15 mouse cellular contexts compared by ENCODE assay signal in genomic region chr14:40952715-40953114, GRCm38 (mm10). TPM values are rescaled to one million over a fixed set of nuclear protein-coding genes. Genes with fewer than 3 reads are reported as not detected.
DNase-seq lines count a peak whose midpoint lies in the region; ATAC-seq lines count a peak whose summit lies in the region.
"Had no signal": no experiment of that assay in that cellular context is flagged by ENCODE, and none has a peak within 500 bp of the region (broad histone marks: within the 10 kb centered on the region; RNA-seq: fewer than 3 reads in every experiment).

No protein-coding gene starts in this region.

- no peak overlapping the region for H3K4me3 ChIP-seq in neural tube, embryonic 15.5 days (replicated peaks)
- no peak overlapping the region for H3K4me3 ChIP-seq in forebrain, embryonic 15.5 days
- H3K4me3 ChIP-seq: kidney, embryonic 15.5 days; liver, embryonic 15.5 days had no signal

- H3K9me3 ChIP-seq in neural tube, embryonic 15.5 days (replicated peaks): no peaks in the 10 kb centered on the region
- H3K9me3 ChIP-seq in forebrain, embryonic 15.5 days: no peaks in the 10 kb centered on the region
- H3K9me3 ChIP-seq: kidney, embryonic 15.5 days; liver, embryonic 15.5 days had no signal

- no peak for ATAC-seq in neural tube, embryonic 15.5 days (ENCODE audit: low FRiP score)
- ATAC-seq in forebrain, embryonic 15.5 days (replicated peaks): no peak
- ATAC-seq: Patski had no signal

- H3K4me2 ChIP-seq in neural tube, embryonic 15.5 days: no peak overlapping the region
- H3K4me2 ChIP-seq in forebrain, embryonic 15.5 days (replicated peaks): no peak overlapping the region
- H3K4me2 ChIP-seq: kidney, embryonic 15.5 days; liver, embryonic 15.5 days had no signal

- peak; percentile 58 to 63 for DNase-seq in cerebellum, postnatal 10 days
- no peak for DNase-seq in cerebellum, adult 11 months
- DNase-seq in neural tube, embryonic 10.5 days (ENCODE audit: extremely low spot score, low spot score): peak; percentile 59
- DNase-seq in retina, postnatal 1 day: peak; percentile 70
- no peak for DNase-seq in kidney, adult 11 months
- no peak for DNase-seq in right cerebral cortex, adult 18-20 months
- DNase-seq: adrenal gland, adult 8-10 months; cerebellum, adult 9-10 months; heart, postnatal 14 days; right cerebral cortex, postnatal 25 days had no signal

- H3K36me3 ChIP-seq in neural tube, embryonic 15.5 days: no peaks in the 10 kb centered on the region
- no peaks in the 10 kb centered on the region for H3K36me3 ChIP-seq in forebrain, embryonic 15.5 days
- H3K36me3 ChIP-seq: kidney, embryonic 15.5 days; liver, embryonic 15.5 days had no signal

- no peaks in the 10 kb centered on the region for H3K27me3 ChIP-seq in neural tube, embryonic 15.5 days (replicated peaks)
- no peaks in the 10 kb centered on the region for H3K27me3 ChIP-seq in forebrain, embryonic 15.5 days
- H3K27me3 ChIP-seq: kidney, embryonic 15.5 days; liver, embryonic 15.5 days; Patski had no signal

- H3K9ac ChIP-seq in neural tube, embryonic 15.5 days (replicated peaks): no peak overlapping the region
- H3K9ac ChIP-seq in forebrain, embryonic 15.5 days (replicated peaks): no peak overlapping the region
- H3K9ac ChIP-seq: kidney, embryonic 15.5 days had no signal

- H3K4me1 ChIP-seq in neural tube, embryonic 15.5 days: peaks cover 65% of the 10 kb centered on the region
- peaks cover 72% of the 10 kb centered on the region for H3K4me1 ChIP-seq in forebrain, embryonic 15.5 days

- WGBS in neural tube, embryonic 15.5 days: 42% methylated on average over 2 of the region's 2 CpGs
- 63% methylated on average over 2 of the region's 2 CpGs for WGBS in forebrain, embryonic 15.5 days

- no peak overlapping the region for H3K27ac ChIP-seq in neural tube, embryonic 15.5 days (replicated peaks)
- peak overlapping the region; percentile 66 for H3K27ac ChIP-seq in forebrain, embryonic 15.5 days (replicated peaks)
- H3K27ac ChIP-seq: liver, embryonic 15.5 days had no signal

RNA-seq across cellular contexts. Expression of gene Tspan14, which starts 13.9 kb away (rescaled TPM):
- polyA plus RNA-seq in neural tube, embryonic 15.5 days (2015; fragmentation: Nextera tagmentation; extraction: Ambion mirVana): 45.5 and 53.0 TPM in 2 replicates
- polyA plus RNA-seq in forebrain, embryonic 15.5 days (2015; fragmentation: Nextera tagmentation; extraction: Ambion mirVana): 97.5 and 98.3 TPM in 2 replicates

RNA-seq across cellular contexts. Expression of gene Sh2d4b, which starts 59.6 kb away (rescaled TPM):
- polyA plus RNA-seq in neural tube, embryonic 15.5 days (2015; fragmentation: Nextera tagmentation; extraction: Ambion mirVana): 0.69 and 6.5 TPM in 2 replicates
- polyA plus RNA-seq in forebrain, embryonic 15.5 days (2015; fragmentation: Nextera tagmentation; extraction: Ambion mirVana): 2.1 and 2.2 TPM in 2 replicates

Comparison
In these comparisons a context has a peak if more than half of its experiments do, and no peak if none do; other contexts are left out.
1. DNase-seq: peak in cerebellum, postnatal 10 days (2 of 2), neural tube, embryonic 10.5 days (single experiment) and retina, postnatal 1 day (single experiment); none in cerebellum, adult 11 months (single experiment), kidney, adult 11 months (single experiment) and right cerebral cortex, adult 18-20 months (single experiment).